In genomic region chr11:3628999-3629491, GRCm38 (mm10) we compare ENCODE assay signal across 8 mouse cellular contexts. TPM values are rescaled to one million over a fixed set of nuclear protein-coding genes. Genes with fewer than 3 reads are reported as not detected.
DNase-seq lines count a peak whose midpoint lies in the region; ATAC-seq and TF ChIP-seq lines count a peak whose summit lies in the region.

No protein-coding gene starts in this region.

- DNase-seq in gastrocnemius, postnatal 4 days (ENCODE audit: low spot score in 2 of 2) = peak; percentile 13 to 20
- no peak for DNase-seq in gastrocnemius, adult 18-20 months (ENCODE audit: low spot score)
- peak; percentile 19 for DNase-seq in ES-CJ7 (ENCODE audit: low read depth, low spot score)
- peak; percentile 10 for DNase-seq in hindbrain, postnatal 0 days (ENCODE audit: low spot score)
- DNase-seq in liver, postnatal 0 days = peak; percentile 15

- H3K27me3 ChIP-seq in embryonic facial prominence, embryonic 12.5 days = peaks cover 20% of the 10 kb centered on the region
- H3K27me3 ChIP-seq in hindbrain, postnatal 0 days (ENCODE audit: insufficient read depth, low read length) = no peaks in the 10 kb centered on the region; the same call in 1 of the 2 replicates
- peaks cover 15% of the 10 kb centered on the region for H3K27me3 ChIP-seq in liver, postnatal 0 days (ENCODE audit: insufficient read depth, low read length)
- H3K27me3 ChIP-seq in stomach, embryonic 14.5 days (ENCODE audit: control insufficient read depth, insufficient read depth, low read length) = no peaks in the 10 kb centered on the region

- H3K4me3 ChIP-seq in embryonic facial prominence, embryonic 12.5 days = peak overlapping the region; percentile 40
- peak overlapping the region; percentile 43 for H3K4me3 ChIP-seq in hindbrain, postnatal 0 days (ENCODE audit: low read length)
- peak overlapping the region; percentile 25 for H3K4me3 ChIP-seq in liver, postnatal 0 days (ENCODE audit: low read depth, low read length)
- H3K4me3 ChIP-seq in stomach, embryonic 14.5 days (ENCODE audit: low read depth, low read length) = peak overlapping the region; percentile 34

- 3% methylated on average over 32 of the region's 32 CpGs for WGBS in embryonic facial prominence, embryonic 12.5 days
- under 1% methylated on average over 32 of the region's 32 CpGs for WGBS in hindbrain, postnatal 0 days
- WGBS in liver, postnatal 0 days (ENCODE audit: insufficient replicate concordance) = 4% methylated on average over 30 of the region's 32 CpGs
- WGBS in stomach, embryonic 14.5 days = 1% methylated on average over 31 of the region's 32 CpGs

- no peak for ATAC-seq in embryonic facial prominence, embryonic 12.5 days (ENCODE audit: insufficient number of reproducible peaks, insufficient read depth, low FRiP score, low TSS enrichment)
- peak; percentile 45; the same call in 1 of the 2 replicates for ATAC-seq in hindbrain, postnatal 0 days
- no peak for ATAC-seq in liver, postnatal 0 days
- no peak for ATAC-seq in stomach, embryonic 14.5 days (ENCODE audit: insufficient number of reproducible peaks, insufficient read depth, low FRiP score, low read depth)
- ATAC-seq in erythroid progenitor cell, adult 5-6 weeks (replicated peaks; ENCODE audit: low FRiP score, poor library complexity, severe bottlenecking) = no peak

- TF ChIP-seq EP300 in liver, postnatal 0 days (IDR thresholded peaks at IDR 0.05; ENCODE audit: low read depth) = no peak

- no peaks in the 10 kb centered on the region for H3K9me3 ChIP-seq in embryonic facial prominence, embryonic 12.5 days
- no peaks in the 10 kb centered on the region for H3K9me3 ChIP-seq in hindbrain, postnatal 0 days (ENCODE audit: low read length)
- H3K9me3 ChIP-seq in liver, postnatal 0 days (ENCODE audit: low read length) = peaks cover 4% of the 10 kb centered on the region; the same call in 1 of the 2 replicates
- peaks cover 6% of the 10 kb centered on the region; the same call in 1 of the 2 replicates for H3K9me3 ChIP-seq in stomach, embryonic 14.5 days (ENCODE audit: control insufficient read depth, low read depth, low read length)

- H3K4me2 ChIP-seq in embryonic facial prominence, embryonic 12.5 days (replicated peaks) = peak overlapping the region; percentile 87
- H3K4me2 ChIP-seq in hindbrain, postnatal 0 days (ENCODE audit: low read depth, low read length) = peak overlapping the region; percentile 88
- H3K4me2 ChIP-seq in liver, postnatal 0 days (ENCODE audit: low read depth, low read length) = peak overlapping the region; percentile 64
- H3K4me2 ChIP-seq in stomach, embryonic 14.5 days (replicated peaks; ENCODE audit: low read depth, low read length) = peak overlapping the region; percentile 77

- H3K27ac ChIP-seq in embryonic facial prominence, embryonic 12.5 days = no peak overlapping the region
- no peak overlapping the region for H3K27ac ChIP-seq in hindbrain, postnatal 0 days
- no peak overlapping the region for H3K27ac ChIP-seq in liver, postnatal 0 days (ENCODE audit: low read depth)
- H3K27ac ChIP-seq in stomach, embryonic 14.5 days (ENCODE audit: low read length) = no peak overlapping the region

- H3K9ac ChIP-seq in embryonic facial prominence, embryonic 12.5 days = peak overlapping the region; percentile 37
- peak overlapping the region; percentile 43; the same call in 1 of the 2 replicates for H3K9ac ChIP-seq in hindbrain, postnatal 0 days (replicated peaks; ENCODE audit: low read length)
- no peak overlapping the region; the same call in 1 of the 2 replicates for H3K9ac ChIP-seq in liver, postnatal 0 days (replicated peaks)
- peak overlapping the region; percentile 25; the same call in 1 of the 2 replicates for H3K9ac ChIP-seq in stomach, embryonic 14.5 days (replicated peaks; ENCODE audit: low read depth, low read length)

- H3K4me1 ChIP-seq in embryonic facial prominence, embryonic 12.5 days = no peaks in the 10 kb centered on the region; the same call in 1 of the 2 replicates
- no peaks in the 10 kb centered on the region for H3K4me1 ChIP-seq in hindbrain, postnatal 0 days (ENCODE audit: insufficient read depth, low read length)
- H3K4me1 ChIP-seq in liver, postnatal 0 days (ENCODE audit: insufficient read depth) = peaks cover 3% of the 10 kb centered on the region; the same call in 1 of the 2 replicates
- H3K4me1 ChIP-seq in stomach, embryonic 14.5 days (ENCODE audit: control insufficient read depth, insufficient read depth, low read length) = peaks cover 8% of the 10 kb centered on the region; the same call in 1 of the 2 replicates

- peak; percentile 12; the same call in 1 of the 2 replicates for TF ChIP-seq CTCF in hindbrain, postnatal 0 days (IDR thresholded peaks at IDR 0.05; ENCODE audit: low read depth)
- no peak for TF ChIP-seq CTCF in liver, postnatal 0 days (IDR thresholded peaks at IDR 0.05; ENCODE audit: low read depth)

- no peaks in the 10 kb centered on the region for H3K36me3 ChIP-seq in embryonic facial prominence, embryonic 12.5 days
- H3K36me3 ChIP-seq in hindbrain, postnatal 0 days (ENCODE audit: insufficient read depth, low read length) = no peaks in the 10 kb centered on the region
- no peaks in the 10 kb centered on the region for H3K36me3 ChIP-seq in liver, postnatal 0 days (replicated peaks; ENCODE audit: insufficient read depth, low read length)
- no peaks in the 10 kb centered on the region for H3K36me3 ChIP-seq in stomach, embryonic 14.5 days (ENCODE audit: control insufficient read depth, insufficient read depth, low read length)

RNA-seq across cellular contexts. Expression of gene Morc2a, which starts 19.9 kb away (rescaled TPM):
- total RNA-seq in gastrocnemius, postnatal 4 days (2021) = 10 to 100 TPM; 31.3 to 32.1 TPM
- 10 to 100 TPM; 17.2 to 17.7 TPM for total RNA-seq in gastrocnemius, adult 18-20 months (2021)
- polyA plus RNA-seq in embryonic facial prominence, embryonic 12.5 days (2016; fragmentation: Nextera tagmentation; extraction: Ambion mirVana) = 49.1 and 54.5 TPM in 2 replicates
- total RNA-seq in hindbrain, postnatal 0 days (2014; rRNA removed) = 34.9 and 36.2 TPM in 2 replicates
- polyA plus RNA-seq in hindbrain, postnatal 0 days (2015; fragmentation: Nextera tagmentation; extraction: Ambion mirVana) = 17.1 and 17.7 TPM in 2 replicates
- polyA plus RNA-seq in liver, postnatal 0 days (2015; fragmentation: Nextera tagmentation; extraction: Ambion mirVana) = 3.0 and 3.7 TPM in 2 replicates
- polyA plus RNA-seq in stomach, embryonic 14.5 days (2014; fragmentation: Nextera tagmentation; extraction: Ambion mirVana) = 25.4 and 26.8 TPM in 2 replicates
- 5.0 and 15.9 TPM in 2 replicates for total RNA-seq in erythroid progenitor cell, adult 5-6 weeks (2015; ENCODE audit: low replicate concordance)
- 7.2 and 9.3 TPM in 2 replicates for total RNA-seq in erythroid progenitor cell, adult 5-6 weeks (2017; ENCODE audit: low replicate concordance)
